7 mouse cellular contexts compared by ENCODE assay signal in the genomic region with DNA sequence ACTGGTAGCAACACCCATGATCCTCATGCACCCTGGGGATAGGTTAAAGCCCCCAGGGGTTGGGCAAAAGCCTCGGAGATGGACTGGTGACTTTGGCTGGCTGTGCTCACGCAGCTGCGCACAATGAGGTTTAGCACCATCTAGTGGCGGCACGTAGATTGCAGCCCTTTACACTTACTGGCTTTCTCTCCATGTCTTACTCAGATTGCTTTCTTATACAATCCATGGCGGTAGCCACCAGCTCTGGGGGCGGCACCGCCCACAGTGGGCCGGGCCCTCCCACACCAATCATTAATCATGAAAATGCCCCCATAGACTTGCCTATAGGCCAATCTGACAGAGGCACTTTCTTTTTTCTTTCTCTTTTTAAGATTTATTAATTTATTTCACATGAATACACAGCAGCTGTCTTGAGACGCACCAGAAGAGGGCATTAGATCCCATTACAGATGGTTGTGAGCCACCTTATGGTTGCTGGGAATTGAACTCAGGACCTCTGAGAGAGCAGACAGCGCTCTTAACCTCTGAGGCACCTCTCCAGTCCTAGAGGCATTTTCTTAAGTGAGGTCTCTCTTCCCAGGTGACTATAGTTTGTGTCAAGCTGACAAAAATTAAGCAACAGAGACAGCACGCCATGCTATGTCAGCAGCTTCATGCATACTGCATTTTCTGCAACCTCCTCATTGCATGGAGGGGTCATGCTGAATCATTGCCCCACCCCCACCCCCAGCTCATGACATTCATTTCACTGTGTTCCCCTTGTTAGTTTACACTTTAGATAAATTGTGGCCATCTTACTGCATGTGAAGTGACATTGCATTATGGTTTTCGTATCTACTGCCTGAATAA. TPM values are rescaled to one million over a fixed set of nuclear protein-coding genes. Genes with fewer than 3 reads are reported as not detected.
A peak's percentile ranks its signal among the peaks of the same experiment; 100 is the strongest.
DNase-seq lines count a peak whose midpoint lies in the region; ATAC-seq and TF ChIP-seq lines count a peak whose summit lies in the region.

No protein-coding gene starts in this region.

- H3K9me3 ChIP-seq in forebrain, embryonic 11.5 days (ENCODE audit: control insufficient read depth, low read length): no peaks in the 10 kb centered on the region
- H3K9me3 ChIP-seq in heart, embryonic 15.5 days (replicated peaks): no peaks in the 10 kb centered on the region
- no peaks in the 10 kb centered on the region for H3K9me3 ChIP-seq in kidney, postnatal 0 days (replicated peaks; ENCODE audit: low read length)
- H3K9me3 ChIP-seq in limb, embryonic 14.5 days (ENCODE audit: control insufficient read depth, low read length): no peaks in the 10 kb centered on the region
- H3K9me3 ChIP-seq in midbrain, embryonic 16.5 days (replicated peaks; ENCODE audit: control insufficient read depth, low read length, poor library complexity, severe bottlenecking): no peaks in the 10 kb centered on the region

- H3K27me3 ChIP-seq in forebrain, embryonic 11.5 days (ENCODE audit: control insufficient read depth, insufficient read depth, low read length): no peaks in the 10 kb centered on the region
- no peaks in the 10 kb centered on the region for H3K27me3 ChIP-seq in heart, embryonic 15.5 days
- no peaks in the 10 kb centered on the region for H3K27me3 ChIP-seq in kidney, postnatal 0 days (ENCODE audit: insufficient read depth, low read length)
- no peaks in the 10 kb centered on the region for H3K27me3 ChIP-seq in limb, embryonic 14.5 days (ENCODE audit: control insufficient read depth, insufficient read depth, low read length)
- no peaks in the 10 kb centered on the region for H3K27me3 ChIP-seq in midbrain, embryonic 16.5 days (ENCODE audit: control insufficient read depth, insufficient read depth, low read depth, low read length)

- TF ChIP-seq POLR2A in limb, embryonic 14.5 days (IDR thresholded peaks at IDR 0.05; ENCODE audit: borderline replicate concordance, extremely low read depth, insufficient read depth, insufficient read length): no peak

- no peak overlapping the region for H3K4me2 ChIP-seq in forebrain, embryonic 11.5 days (ENCODE audit: low read depth, low read length, severe bottlenecking)
- no peak overlapping the region for H3K4me2 ChIP-seq in heart, embryonic 15.5 days
- no peak overlapping the region for H3K4me2 ChIP-seq in kidney, postnatal 0 days (ENCODE audit: low read length)
- no peak overlapping the region for H3K4me2 ChIP-seq in limb, embryonic 14.5 days (replicated peaks; ENCODE audit: low read depth, low read length, severe bottlenecking)
- peak overlapping the region; percentile 12; the same call in 1 of the 2 replicates for H3K4me2 ChIP-seq in midbrain, embryonic 16.5 days (ENCODE audit: low read length)

- peak; percentile 48 for DNase-seq in cerebellum, adult 11 months
- DNase-seq in forebrain, embryonic 11.5 days (ENCODE audit: low spot score): peak; percentile 86
- DNase-seq in kidney, postnatal 0 days (ENCODE audit: low spot score): peak; percentile 86
- peak; percentile 74 for DNase-seq in limb, embryonic 14.5 days (ENCODE audit: low spot score)
- DNase-seq in spleen, postnatal 4 days (ENCODE audit: low spot score in 2 of 2): peak; percentile 46 to 70

- WGBS in forebrain, embryonic 11.5 days: 30% methylated on average over 12 of the region's 13 CpGs
- WGBS in heart, embryonic 15.5 days: 27% methylated on average over 13 of the region's 13 CpGs
- 31% methylated on average over 12 of the region's 13 CpGs for WGBS in kidney, postnatal 0 days
- 36% methylated on average over 11 of the region's 13 CpGs for WGBS in limb, embryonic 14.5 days
- WGBS in midbrain, embryonic 16.5 days: 32% methylated on average over 11 of the region's 13 CpGs

- no peaks in the 10 kb centered on the region; the same call in 1 of the 2 replicates for H3K4me1 ChIP-seq in forebrain, embryonic 11.5 days (replicated peaks; ENCODE audit: control insufficient read depth, insufficient read depth, low read length)
- 0 out of 2 replicates have a peak, but pooled peaks cover 2% of the 10 kb centered on the region for H3K4me1 ChIP-seq in heart, embryonic 15.5 days (replicated peaks)
- H3K4me1 ChIP-seq in kidney, postnatal 0 days (replicated peaks; ENCODE audit: insufficient read depth, low read length): no peaks in the 10 kb centered on the region
- H3K4me1 ChIP-seq in limb, embryonic 14.5 days (ENCODE audit: control insufficient read depth, insufficient read depth, low read length): no peaks in the 10 kb centered on the region
- H3K4me1 ChIP-seq in midbrain, embryonic 16.5 days (ENCODE audit: control insufficient read depth, insufficient read depth, low read length): no peaks in the 10 kb centered on the region

- no peak overlapping the region for H3K27ac ChIP-seq in forebrain, embryonic 11.5 days (ENCODE audit: low read depth, low read length)
- H3K27ac ChIP-seq in heart, embryonic 15.5 days: no peak overlapping the region
- no peak overlapping the region for H3K27ac ChIP-seq in kidney, postnatal 0 days
- H3K27ac ChIP-seq in limb, embryonic 14.5 days (replicated peaks; ENCODE audit: low read depth, low read length): no peak overlapping the region
- H3K27ac ChIP-seq in midbrain, embryonic 16.5 days (ENCODE audit: low read length): no peak overlapping the region

- TF ChIP-seq CTCF in kidney, postnatal 0 days (IDR thresholded peaks at IDR 0.05; ENCODE audit: low read depth): peak; percentile 54; the same call in 1 of the 2 replicates

- no peak overlapping the region for H3K9ac ChIP-seq in forebrain, embryonic 11.5 days (ENCODE audit: low read length)
- no peak overlapping the region for H3K9ac ChIP-seq in heart, embryonic 15.5 days
- H3K9ac ChIP-seq in kidney, postnatal 0 days (ENCODE audit: low read depth, low read length): no peak overlapping the region
- no peak overlapping the region for H3K9ac ChIP-seq in limb, embryonic 14.5 days (ENCODE audit: low read depth, low read length, severe bottlenecking)
- no peak overlapping the region for H3K9ac ChIP-seq in midbrain, embryonic 16.5 days (ENCODE audit: low read depth, low read length)

- H3K4me3 ChIP-seq in forebrain, embryonic 11.5 days (ENCODE audit: low read depth, low read length): no peak overlapping the region
- H3K4me3 ChIP-seq in heart, embryonic 15.5 days: no peak overlapping the region
- no peak overlapping the region for H3K4me3 ChIP-seq in kidney, postnatal 0 days (replicated peaks; ENCODE audit: low read depth, low read length)
- H3K4me3 ChIP-seq in limb, embryonic 14.5 days (replicated peaks; ENCODE audit: low read length): no peak overlapping the region
- no peak overlapping the region for H3K4me3 ChIP-seq in midbrain, embryonic 16.5 days (ENCODE audit: low read depth, low read length)

- H3K36me3 ChIP-seq in forebrain, embryonic 11.5 days (ENCODE audit: control insufficient read depth, insufficient read depth, low read length): no peaks in the 10 kb centered on the region
- H3K36me3 ChIP-seq in heart, embryonic 15.5 days: no peaks in the 10 kb centered on the region
- no peaks in the 10 kb centered on the region for H3K36me3 ChIP-seq in kidney, postnatal 0 days (ENCODE audit: insufficient read depth, low read length)
- no peaks in the 10 kb centered on the region for H3K36me3 ChIP-seq in limb, embryonic 14.5 days (ENCODE audit: control insufficient read depth, insufficient read depth, low read length)
- no peaks in the 10 kb centered on the region for H3K36me3 ChIP-seq in midbrain, embryonic 16.5 days (ENCODE audit: control insufficient read depth, insufficient read depth, low read length)

- peak; percentile 98 for ATAC-seq in forebrain, embryonic 11.5 days (replicated peaks; ENCODE audit: low FRiP score)
- ATAC-seq in heart, embryonic 15.5 days (replicated peaks; ENCODE audit: insufficient number of reproducible peaks, insufficient read depth, low FRiP score, low read depth): peak; percentile 88
- peak; percentile 99 for ATAC-seq in kidney, postnatal 0 days (replicated peaks; ENCODE audit: low FRiP score, low read depth)
- ATAC-seq in limb, embryonic 14.5 days (ENCODE audit: low FRiP score, low read depth): peak; percentile 93
- ATAC-seq in midbrain, embryonic 16.5 days: peak; percentile 94

RNA-seq across cellular contexts. Expression of a gene that starts 35.9 kb away (rescaled TPM):
- 17.6 and 19.1 TPM in 2 replicates for polyA plus RNA-seq in forebrain, embryonic 11.5 days (2014; fragmentation: Nextera tagmentation; extraction: Ambion mirVana)
- polyA plus RNA-seq in heart, embryonic 15.5 days (2015; fragmentation: Nextera tagmentation; extraction: Ambion mirVana): 7.2 and 9.8 TPM in 2 replicates
- polyA plus RNA-seq in kidney, postnatal 0 days (2015; fragmentation: Nextera tagmentation; extraction: Ambion mirVana): 6.9 and 7.6 TPM in 2 replicates
- polyA plus RNA-seq in limb, embryonic 14.5 days (2012; rRNA removed): 19.9 and 21.8 TPM in 2 replicates
- 14.1 and 18.7 TPM in 2 replicates for polyA plus RNA-seq in limb, embryonic 14.5 days (2014; fragmentation: Nextera tagmentation; extraction: Ambion mirVana)
- polyA plus RNA-seq in midbrain, embryonic 16.5 days (2015; fragmentation: Nextera tagmentation; extraction: Ambion mirVana): 6.2 and 7.1 TPM in 2 replicates
